ENCODE assay signal across 8 mouse cellular contexts in the genomic region with DNA sequence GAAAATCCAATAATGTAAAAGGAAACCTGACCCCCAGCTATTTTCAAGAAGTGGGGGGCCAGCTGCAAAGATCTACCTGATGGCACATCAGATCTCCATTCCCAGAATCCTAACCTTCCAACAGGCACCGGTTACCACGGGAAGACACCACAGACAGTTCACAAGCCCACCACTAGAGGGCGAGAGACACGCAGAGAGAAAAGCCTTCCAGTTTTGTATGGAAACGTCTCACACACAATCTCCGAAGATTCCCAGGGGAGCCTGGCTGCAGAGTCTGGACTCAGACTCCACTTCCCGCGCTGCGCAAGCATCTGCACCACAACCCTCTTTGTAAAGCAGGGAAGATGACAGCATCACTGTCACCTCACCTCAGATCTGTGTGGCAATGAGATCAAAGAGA. TPM values are rescaled to one million over a fixed set of nuclear protein-coding genes. Genes with fewer than 3 reads are reported as not detected.
DNase-seq lines count a peak whose midpoint lies in the region; ATAC-seq lines count a peak whose summit lies in the region.

No protein-coding gene starts in this region.

- peak overlapping the region; percentile 29 for H3K4me2 ChIP-seq in intestine, embryonic 14.5 days (ENCODE audit: low read length)

- H3K9me3 ChIP-seq in intestine, embryonic 14.5 days (ENCODE audit: control insufficient read depth, low read length) = no peaks in the 10 kb centered on the region

- peak; percentile 21; the same call in 1 of the 2 replicates for ATAC-seq in intestine, embryonic 14.5 days (replicated peaks; ENCODE audit: low FRiP score, low TSS enrichment, low read depth)
- peak; percentile 58; the same call in 1 of the 2 replicates for ATAC-seq in megakaryocyte-erythroid progenitor cell, adult 5-6 weeks (replicated peaks; ENCODE audit: low FRiP score, low TSS enrichment, poor library complexity, severe bottlenecking)

- no peak overlapping the region for H3K4me3 ChIP-seq in intestine, embryonic 14.5 days (ENCODE audit: low read depth, low read length)

- DNase-seq in adrenal gland, adult 8-10 months = peak; percentile 74
- peak; percentile 86 for DNase-seq in embryo, embryonic 11.5 days (ENCODE audit: low read depth, low spot score)
- peak; percentile 77 to 88 for DNase-seq in gastrocnemius, postnatal 36 days
- DNase-seq in intestine, embryonic 14.5 days (ENCODE audit: low spot score) = peak; percentile 95
- DNase-seq in left cerebral cortex, adult 9 months (ENCODE audit: low spot score in 2 of 2) = peak; percentile 45 to 93
- peak; percentile 88 for DNase-seq in right cerebral cortex, postnatal 14 days
- DNase-seq in urinary bladder, postnatal 4 days (ENCODE audit: low spot score in 2 of 2) = peak; percentile 71 to 92

- H3K27me3 ChIP-seq in intestine, embryonic 14.5 days (replicated peaks; ENCODE audit: control insufficient read depth, insufficient read depth, low read length) = no peaks in the 10 kb centered on the region

- 7% methylated on average over 9 of the region's 9 CpGs for WGBS in intestine, embryonic 14.5 days

- intact Hi-C loops in gastrocnemius, postnatal 36 days (cut with DNase I) = loop anchor here (5.0 kb wide), 3 partner anchors 48 to 183 kb away; no protein-coding TSS in a partner anchor

- H3K27ac ChIP-seq in intestine, embryonic 14.5 days (ENCODE audit: low read depth) = no peak overlapping the region

- no peak overlapping the region for H3K9ac ChIP-seq in intestine, embryonic 14.5 days (ENCODE audit: low read length)

- no peaks in the 10 kb centered on the region; the same call in 1 of the 2 replicates for H3K4me1 ChIP-seq in intestine, embryonic 14.5 days (replicated peaks; ENCODE audit: control insufficient read depth, insufficient read depth, low read length)

- peaks cover 4% of the 10 kb centered on the region; the same call in 1 of the 2 replicates for H3K36me3 ChIP-seq in intestine, embryonic 14.5 days (ENCODE audit: control insufficient read depth, insufficient read depth, low read length)

RNA-seq across cellular contexts. Expression of gene Hlcs, which starts 43.7 kb away (rescaled TPM):
- total RNA-seq in adrenal gland, adult 8-10 months (2022) = 10 to 100 TPM; 20.7 to 31.7 (median 24.9) TPM
- 1 to 10 TPM; 6.5 to 6.8 TPM for total RNA-seq in gastrocnemius, postnatal 36 days (2021)
- polyA plus RNA-seq in intestine, embryonic 14.5 days (2014; fragmentation: Nextera tagmentation; extraction: Ambion mirVana) = 8.9 and 10.1 TPM in 2 replicates
- total RNA-seq in megakaryocyte-erythroid progenitor cell, adult 5-6 weeks (2014; fragmentation: Nextera tagmentation) = 5.6 and 5.9 TPM in 2 replicates
- total RNA-seq in megakaryocyte-erythroid progenitor cell, adult 5-6 weeks (2017) = 7.0 and 26.9 TPM in 2 replicates

RNA-seq across cellular contexts. Expression of gene Ripply3, which starts 58.6 kb away (rescaled TPM):
- 10 to 100 TPM in 1 of 4 experiments, 1 to 10 TPM in 3; 4.6 to 12.6 (median 5.3) TPM for total RNA-seq in adrenal gland, adult 8-10 months (2022)
- total RNA-seq in gastrocnemius, postnatal 36 days (2021) = under 1 TPM; 0.61 to 0.81 TPM
- 4.4 and 5.0 TPM in 2 replicates for polyA plus RNA-seq in intestine, embryonic 14.5 days (2014; fragmentation: Nextera tagmentation; extraction: Ambion mirVana)
- total RNA-seq in megakaryocyte-erythroid progenitor cell, adult 5-6 weeks (2014; fragmentation: Nextera tagmentation) = 0.32 and 0.39 TPM in 2 replicates
- 0.46 and 2.2 TPM in 2 replicates for total RNA-seq in megakaryocyte-erythroid progenitor cell, adult 5-6 weeks (2017)
